Mouse (Mus musculus) adipose tissue, adult 10 weeks (tissue): Measurements from ENCODE around the gene Nol7. TPM values are rescaled to one million over a fixed set of nuclear protein-coding genes. Genes with fewer than 3 reads are reported as not detected.

Source experiments
- polyA plus RNA-seq: library from polyadenylated mRNA; stranded (reverse); fragments of 350-450 nt; fragmentation: Illumina TruSeq; extraction: RNeasy Lipid Tissue Mini Kit (QIAGEN cat#74804); gene quantifications from one replicate; pipeline ENCODE4 v1.2.3, GENCODE M21; 2014; ENCODE audit warnings: low read depth, low replicate concordance

The Nol7 gene
- polyA plus RNA-seq, result 91.9 TPM

DNA sequence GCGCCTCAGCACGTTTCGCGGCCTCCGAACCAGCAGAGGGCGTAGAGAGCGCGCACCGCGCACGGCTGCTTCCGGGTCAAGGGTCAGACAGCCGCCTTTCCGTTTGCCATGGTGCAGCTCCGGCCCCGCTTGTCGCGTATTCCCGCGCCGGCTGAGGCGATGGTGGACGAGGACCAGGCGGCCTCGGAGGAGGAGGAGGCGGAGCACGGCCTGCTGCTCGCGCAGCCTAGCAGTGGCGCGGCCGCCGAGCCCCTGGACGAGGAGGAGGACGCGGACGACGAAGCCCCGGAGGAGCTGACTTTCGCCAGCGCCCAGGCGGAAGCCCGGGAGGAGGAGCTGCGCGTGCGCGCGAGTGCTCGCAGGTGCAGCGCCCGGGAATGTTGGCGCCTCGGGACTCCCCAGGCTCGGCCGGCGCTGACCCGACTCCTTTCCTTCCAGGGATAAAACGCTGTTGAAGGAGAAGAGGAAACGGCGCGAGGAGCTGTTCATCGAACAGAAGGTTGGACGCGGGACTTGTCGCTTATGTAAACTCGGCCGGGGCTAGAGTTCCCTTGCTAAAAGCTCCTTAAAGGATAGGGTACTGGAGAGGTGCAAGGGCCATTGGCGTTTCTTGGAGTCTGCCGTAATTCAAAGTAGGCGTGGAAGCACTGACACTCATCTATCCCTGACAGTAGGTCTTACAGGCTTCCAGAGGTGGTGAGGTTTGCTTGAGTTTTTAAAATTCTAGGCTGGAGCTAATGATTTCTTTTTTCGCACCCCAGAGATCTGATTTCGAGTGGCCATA lies at the start of gene Nol7:
TSS of gene Nol7 (plus strand) at position 94 of the 784 bp plus-strand sequence.

DNA sequence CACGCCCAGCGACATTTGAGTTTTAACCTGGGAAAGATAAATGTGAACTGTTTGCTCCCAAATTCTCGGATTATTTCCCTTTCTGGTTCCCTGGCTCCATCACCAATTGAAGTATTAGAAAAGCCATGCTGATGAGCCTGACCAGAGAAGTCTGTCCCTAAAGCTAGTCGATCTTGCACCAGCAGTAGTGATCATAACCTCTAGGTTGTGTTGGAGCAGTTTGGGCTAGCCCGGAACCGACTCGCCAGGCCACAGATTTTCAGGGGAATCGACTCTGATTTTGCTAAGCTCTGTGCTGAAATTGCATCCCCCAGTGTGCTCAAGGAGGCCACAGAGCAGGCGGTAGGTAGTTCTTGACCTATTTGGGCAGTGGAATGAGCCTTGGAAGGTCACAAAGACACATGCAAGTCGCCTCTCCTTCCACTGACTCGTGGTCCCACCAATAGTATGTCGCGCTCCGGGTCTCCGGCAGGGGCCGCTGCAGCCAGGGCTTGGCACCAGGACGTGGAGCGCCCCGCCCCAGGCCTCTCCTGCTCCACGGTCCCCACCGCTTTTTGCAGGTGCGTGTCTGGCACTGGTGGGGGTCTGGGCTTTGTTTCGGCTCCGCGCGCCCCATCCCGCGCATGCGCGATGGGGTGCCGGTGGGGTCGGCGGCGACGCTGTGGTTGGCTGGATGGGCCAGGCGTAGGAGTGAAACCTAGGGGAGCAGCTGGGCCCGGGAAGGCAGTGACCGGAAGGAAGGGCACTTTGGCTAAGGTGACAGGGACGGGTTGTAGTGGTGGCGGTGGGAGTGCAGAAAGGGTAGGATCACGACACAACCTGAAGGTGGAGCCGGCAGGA lies 33.0 kb upstream of the Nol7 start, which contains the start of gene Sirt5:
TSS of gene Sirt5 (plus strand) at position 512 of the 840 bp plus-strand sequence.

Other genes starting within 250 kb of the Nol7 start
- gene Tbc1d7, start 226.9 kb upstream of the Nol7 start, polyA plus RNA-seq, result 17.3 TPM
- 4.2 TPM for gene Gfod1, start 94.2 kb upstream of the Nol7 start, polyA plus RNA-seq
- 9.5 TPM for gene Sirt5, start 32.9 kb upstream of the Nol7 start, polyA plus RNA-seq
- 44.7 TPM for gene Ranbp9, start 82.9 kb downstream of the Nol7 start, polyA plus RNA-seq
- gene Mcur1, start 161.8 kb downstream of the Nol7 start, polyA plus RNA-seq, result 26.9 TPM
- gene Rnf182, start 217.3 kb downstream of the Nol7 start, polyA plus RNA-seq, result 0.62 TPM